Mouse (Mus musculus): Measurements from ENCODE around the gene Slc9a1. TPM values are rescaled to one million over a fixed set of nuclear protein-coding genes. Genes with fewer than 3 reads are reported as not detected.

Slc9a1 gene
- total and polyA plus RNA-seq, 3 experiments = 3.1 to 14.0 TPM; not detected in 1

DNA sequence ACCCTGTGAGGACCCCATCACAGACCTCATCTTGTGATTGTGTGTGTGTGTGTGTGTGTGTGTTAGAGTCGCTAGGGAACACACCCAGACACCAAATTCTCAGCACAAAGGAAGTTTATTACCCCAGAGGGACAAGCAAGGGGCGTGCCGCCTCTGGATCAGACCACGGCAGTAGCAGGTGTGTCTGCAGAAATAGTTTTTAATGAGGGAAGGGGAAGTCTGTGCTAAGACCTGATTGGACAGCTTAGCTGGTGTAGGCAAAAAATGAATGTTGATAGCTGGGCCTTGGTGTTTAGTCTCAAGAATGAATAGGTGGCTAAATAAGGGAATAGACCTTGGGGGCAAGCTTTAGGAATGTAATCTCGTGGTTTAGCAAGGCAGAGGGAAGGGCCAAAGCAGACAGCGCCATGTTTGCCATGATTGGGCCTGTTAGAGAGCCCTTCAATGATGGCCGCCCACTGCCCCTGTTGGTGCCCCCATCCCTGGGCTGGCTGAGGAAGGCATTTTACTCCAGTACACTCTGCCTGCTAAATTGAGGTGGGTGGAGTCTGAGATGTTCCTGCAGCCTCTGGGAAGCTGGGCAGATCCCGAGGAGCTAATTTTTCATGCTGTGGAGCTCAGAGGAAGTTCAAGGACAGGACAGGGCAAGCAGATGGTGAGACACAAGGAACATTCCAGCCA is 79.3 kb downstream of the Slc9a1 start:
- no peaks in the 10 kb centered on the region for H3K27me3 ChIP-seq (ENCODE audit: control insufficient read depth in 1 of 2, insufficient read depth in 2 of 2, low read length in 2 of 2)
- no peaks in the 10 kb centered on the region for H3K9me3 ChIP-seq (replicated peaks; ENCODE audit: insufficient read depth, low read length)
- H3K79me2 ChIP-seq (ENCODE audit: control insufficient read depth, insufficient read depth, low read length, poor library complexity) = no peaks in the 10 kb centered on the region
- no peak overlapping the region for H3K4me3 ChIP-seq (ENCODE audit: control insufficient read depth in 1 of 2, insufficient read depth in 1 of 2, low read depth in 2 of 2, low read length in 2 of 2)
- DNase-seq (ENCODE audit: low read depth, low spot score) = peak; percentile 48
- no peaks in the 10 kb centered on the region for H3K36me3 ChIP-seq (ENCODE audit: control insufficient read depth in 1 of 2, insufficient read depth in 2 of 2, low read length in 2 of 2)
- no peak overlapping the region for H3K27ac ChIP-seq (ENCODE audit: control insufficient read depth, low read depth, low read length)
- H3K4me1 ChIP-seq (ENCODE audit: control insufficient read depth in 1 of 2, insufficient read depth in 2 of 2, low read length in 2 of 2) = peaks cover 0 to 10% of the 10 kb centered on the region in 2 experiments; a peak in 2 of 4 replicates
- H3K9ac ChIP-seq (ENCODE audit: control insufficient read depth, low read depth, low read length, poor library complexity, severe bottlenecking) = no peak overlapping the region
- TF ChIP-seq GATA1 (IDR thresholded peaks at IDR 0.05; ENCODE audit: low read depth, low read length) (no peak), CHD2 (IDR thresholded peaks at IDR 0.05; ENCODE audit: low read length) (no peak), ZNF384 (IDR thresholded peaks at IDR 0.05; ENCODE audit: low read depth, low read length) (no peak), UBTF (IDR thresholded peaks at IDR 0.05; ENCODE audit: borderline replicate concordance, insufficient read depth, low read depth, low read length) (no peak), TAL1 (IDR thresholded peaks at IDR 0.05; ENCODE audit: low read length) (no peak), MAFK (IDR thresholded peaks at IDR 0.05; ENCODE audit: borderline replicate concordance, low read depth, low read length) (no peak), RCOR1 (IDR thresholded peaks at IDR 0.05; ENCODE audit: low read depth, low read length) (no peak), BHLHE40 (IDR thresholded peaks at IDR 0.05; ENCODE audit: borderline replicate concordance, low read depth, low read length) (no peak), USF1 (IDR thresholded peaks at IDR 0.05; ENCODE audit: low read depth, low read length) (no peak), MYC (IDR thresholded peaks at IDR 0.05; ENCODE audit: low read depth, low read length) (no peak), NELFE (IDR thresholded peaks at IDR 0.05; ENCODE audit: low read depth, low read length) (no peak), ELF1 (IDR thresholded peaks at IDR 0.05; ENCODE audit: low read depth, low read length) (no peak), E2F4 (IDR thresholded peaks at IDR 0.05; ENCODE audit: borderline replicate concordance, low read depth, low read length) (no peak), TBP (IDR thresholded peaks at IDR 0.05; ENCODE audit: low read depth, low read length) (no peak), ZMIZ1 (IDR thresholded peaks at IDR 0.05; ENCODE audit: low read depth, low read length) (no peak), MAX (IDR thresholded peaks at IDR 0.05; ENCODE audit: low read length) (no peak), MEF2A (IDR thresholded peaks at IDR 0.05; ENCODE audit: extremely low read depth, insufficient replicate concordance, low read depth, low read length, poor library complexity, severe bottlenecking) (no peak), RAD21 (IDR thresholded peaks at IDR 0.05; ENCODE audit: low read depth, low read length) (no peak)

GRCm38 (mm10) chr4:133449726-133450125 is 80.2 kb downstream of the Slc9a1 start:
- TF ChIP-seq SMC3 (IDR thresholded peaks at IDR 0.05; ENCODE audit: low read depth, low read length) (peak; percentile 57), BHLHE40 (IDR thresholded peaks at IDR 0.05; ENCODE audit: borderline replicate concordance, low read depth, low read length) (no peak), RAD21 (IDR thresholded peaks at IDR 0.05; ENCODE audit: low read depth, low read length) (peak; percentile 15; the same call in 1 of the 2 replicates), ZNF384 (IDR thresholded peaks at IDR 0.05; ENCODE audit: low read depth, low read length) (no peak), ELF1 (IDR thresholded peaks at IDR 0.05; ENCODE audit: low read depth, low read length) (no peak), MXI1 (IDR thresholded peaks at IDR 0.05; ENCODE audit: low read depth, low read length) (no peak), CTCF (IDR thresholded peaks at IDR 0.05 in 2 of 3, conservative IDR thresholded peaks at IDR 0.05 in 1 of 3; ENCODE audit: control insufficient read depth in 1 of 3, insufficient read depth in 1 of 3, low read depth in 2 of 3, low read length in 3 of 3, poor library complexity in 1 of 3, severe bottlenecking in 1 of 3) (peak; percentile 21 to 70 (median 55); a peak in 4 of 6 replicates)
- peak; percentile 46 for DNase-seq (ENCODE audit: low read depth, low spot score)
- Histone ChIP-seq H3K4me1 (ENCODE audit: control insufficient read depth in 1 of 2, insufficient read depth in 2 of 2, low read length in 2 of 2) (peaks cover 0 to 10% of the 10 kb centered on the region in 2 experiments; a peak in 2 of 4 replicates), H3K27me3 (ENCODE audit: control insufficient read depth in 1 of 2, insufficient read depth in 2 of 2, low read length in 2 of 2) (no peaks in the 10 kb centered on the region), H3K4me3 (ENCODE audit: control insufficient read depth in 1 of 2, insufficient read depth in 1 of 2, low read depth in 2 of 2, low read length in 2 of 2) (no peak overlapping the region), H3K9me3 (replicated peaks; ENCODE audit: insufficient read depth, low read length) (no peaks in the 10 kb centered on the region), H3K36me3 (ENCODE audit: control insufficient read depth in 1 of 2, insufficient read depth in 2 of 2, low read length in 2 of 2) (no peaks in the 10 kb centered on the region), H3K79me2 (ENCODE audit: control insufficient read depth, insufficient read depth, low read length, poor library complexity) (no peaks in the 10 kb centered on the region), H3K9ac (ENCODE audit: control insufficient read depth, low read depth, low read length, poor library complexity, severe bottlenecking) (no peak overlapping the region), H3K27ac (ENCODE audit: control insufficient read depth, low read depth, low read length) (no peak overlapping the region)
